Mouse (Mus musculus): Measurements from ENCODE around the gene Pdcd4. TPM values are rescaled to one million over a fixed set of nuclear protein-coding genes. Genes with fewer than 3 reads are reported as not detected.

Pdcd4 gene
- polyA plus RNA-seq, 1 experiment from 2014 or later = 41.2 TPM

- Histone ChIP-seq H3K4me1 (ENCODE audit: insufficient read depth) (peaks cover 5% of the 10 kb centered on the region; the same call in 1 of the 2 replicates), H3K27me3 (ENCODE audit: insufficient read depth, low read length) (no peaks in the 10 kb centered on the region), H3K9me3 (ENCODE audit: low read length) (no peaks in the 10 kb centered on the region), H3K36me3 (replicated peaks; ENCODE audit: insufficient read depth, low read length) (no peaks in the 10 kb centered on the region), H3K27ac (ENCODE audit: low read depth) (peak overlapping the region; percentile 36), H3K4me3 (ENCODE audit: low read depth, low read length) (no peak overlapping the region), H3K9ac (replicated peaks) (no peak overlapping the region), H3K4me2 (ENCODE audit: low read depth, low read length) (peak overlapping the region; percentile 20)
- ATAC-seq = no peak; the same call in 1 of the 2 replicates
- no peak for DNase-seq
- TF ChIP-seq EP300 (IDR thresholded peaks at IDR 0.05; ENCODE audit: low read depth) = no peak
- no peak for TF ChIP-seq CTCF (IDR thresholded peaks at IDR 0.05; ENCODE audit: low read depth)
- WGBS (ENCODE audit: insufficient replicate concordance) = 41% methylated on average over 7 of the region's 7 CpGs
Measured at GRCm38 (mm10) chr19:53971938-53972337, 79.9 kb downstream of the Pdcd4 start.

GRCm38 (mm10) chr19:53973656-53974055 is 81.6 kb downstream of the Pdcd4 start:
- H3K4me2 ChIP-seq (ENCODE audit: low read depth, low read length) = no peak overlapping the region
- ATAC-seq (no peak), DNase-seq (no peak)
- no peak overlapping the region for H3K27ac ChIP-seq (ENCODE audit: low read depth)
- H3K36me3 ChIP-seq (replicated peaks; ENCODE audit: insufficient read depth, low read length) = no peaks in the 10 kb centered on the region
- no peak overlapping the region for H3K4me3 ChIP-seq (ENCODE audit: low read depth, low read length)
- H3K4me1 ChIP-seq (ENCODE audit: insufficient read depth) = peaks cover 5% of the 10 kb centered on the region; the same call in 1 of the 2 replicates
- no peaks in the 10 kb centered on the region for H3K27me3 ChIP-seq (ENCODE audit: insufficient read depth, low read length)
- TF ChIP-seq CTCF (IDR thresholded peaks at IDR 0.05; ENCODE audit: low read depth) = no peak
- TF ChIP-seq EP300 (IDR thresholded peaks at IDR 0.05; ENCODE audit: low read depth) = no peak
- no peak overlapping the region for H3K9ac ChIP-seq (replicated peaks)
- no peaks in the 10 kb centered on the region for H3K9me3 ChIP-seq (ENCODE audit: low read length)
- 63% methylated on average over 1 of the region's 1 CpGs for WGBS (ENCODE audit: insufficient replicate concordance)

Other genes starting within 250 kb of the Pdcd4 start
- gene Rbm20, start 214.9 kb upstream of the Pdcd4 start, polyA plus RNA-seq (2015; fragmentation: Nextera tagmentation; extraction: Ambion mirVana) = 0.16 and 0.17 TPM in 2 replicates
- 13.5 and 13.7 TPM in 2 replicates for gene Shoc2, start 52.1 kb downstream of the Pdcd4 start, polyA plus RNA-seq (2015; fragmentation: Nextera tagmentation; extraction: Ambion mirVana)
- 32.6 and 36.5 TPM in 2 replicates for gene Bbip1, start 52.4 kb downstream of the Pdcd4 start, polyA plus RNA-seq (2015; fragmentation: Nextera tagmentation; extraction: Ambion mirVana)
- 0.19 and 0.21 TPM in 2 replicates for gene Adra2a, start 151.9 kb downstream of the Pdcd4 start, polyA plus RNA-seq (2015; fragmentation: Nextera tagmentation; extraction: Ambion mirVana)

Measured in liver, postnatal 0 days (tissue).